Mouse (Mus musculus) left cerebral cortex, adult 8-10 months (tissue): Measurements from ENCODE around the gene Snap91. TPM values are rescaled to one million over a fixed set of nuclear protein-coding genes. Genes with fewer than 3 reads are reported as not detected.

ENCODE experiments used
- total RNA-seq, 4 experiments: library from RNA; stranded (reverse); gene quantifications; 2 replicates each; pipeline ENCODE4 v1.2.4; 2022

Gene Snap91
- total RNA-seq, 4 experiments from 2014 or later = 356 to 442 (median 391) TPM

Other genes starting within 250 kb of the Snap91 start
- gene Me1, start 184.7 kb downstream of the Snap91 start, total RNA-seq = 10 to 100 TPM; 50.5 to 62.9 (median 52.2) TPM
- 1 to 10 TPM; 2.0 to 2.7 (median 2.3) TPM for gene Prss35, start 137.0 kb downstream of the Snap91 start, total RNA-seq
- 10 to 100 TPM in 1 of 4 experiments, 1 to 10 TPM in 3; 8.4 to 11.0 (median 8.9) TPM for gene Ripply2, start 134.9 kb upstream of the Snap91 start, total RNA-seq
- 10 to 100 TPM; 29.5 to 39.4 (median 34.9) TPM for gene Cyb5r4, start 141.4 kb upstream of the Snap91 start, total RNA-seq